Mouse (Mus musculus) mouse embryonic stem cell (cell line): ENCODE results near the gene Cldn19.
"Not testable (repeated sequence)": the region's sequence is repeated elsewhere in the genome, so short reads cannot be mapped to it uniquely, and the experiment has no call there.

Experiments
- in situ Hi-C, 2 experiments: fragments of 300-500 bp; cut with MboI; formaldehyde crosslinking; loops; 1 replicate in 1 of 2; 3 replicates in 1 of 2; pipeline ENCODE4 v1.14.3; 2019 to 2020; ENCODE audit warnings: low sequenced_read_pairs in 2 of 2, low pct_unique_long_range_greater_than_20kb in 1 of 2, mixed read lengths in 1 of 2; ENCODE audit not compliant: unreplicated experiment in 1 of 2

The Cldn19 gene

GRCm38 (mm10) chr4:119247462-119248235 lies 7.6 kb upstream of the Cldn19 start:
- in situ Hi-C loops, result loop anchor here in 1 of 2 experiments (5.0 kb wide), 1 partner anchor 95 kb away; no protein-coding TSS in a partner anchor

GRCm38 (mm10) chr4:119248407-119248965 lies 6.7 kb upstream of the Cldn19 start:
- in situ Hi-C loops, result loop anchor here in 1 of 2 experiments (5.0 kb wide), 1 partner anchor 94 kb away; no protein-coding TSS in a partner anchor

- in situ Hi-C loops, result no loop called here
Measured at GRCm38 (mm10) chr4:119252025-119252808, 3.0 kb upstream of the Cldn19 start.

GRCm38 (mm10) chr4:119254012-119254618 lies 1.1 kb upstream of the Cldn19 start:
- in situ Hi-C loops, result no loop called here

GRCm38 (mm10) chr4:119257083-119257482 lies 1.9 kb downstream of the Cldn19 start:
- in situ Hi-C loops, result no loop called here

GRCm38 (mm10) chr4:119259344-119260254 lies 4.4 kb downstream of the Cldn19 start:
- in situ Hi-C loops, result no loop called here

GRCm38 (mm10) chr4:119261087-119261713 lies 6.0 kb downstream of the Cldn19 start:
- in situ Hi-C loops, result no loop called here

GRCm38 (mm10) chr4:119262483-119262882 lies 7.3 kb downstream of the Cldn19 start:
- in situ Hi-C loops, result no loop called here

GRCm38 (mm10) chr4:119263459-119263858 lies 8.2 kb downstream of the Cldn19 start:
- in situ Hi-C loops, result no loop called here

- in situ Hi-C loops, result no loop called here
Measured at GRCm38 (mm10) chr4:119266606-119267005, 11.4 kb downstream of the Cldn19 start.

- in situ Hi-C loops, result no loop called here
Measured at GRCm38 (mm10) chr4:119274627-119275026, 19.4 kb downstream of the Cldn19 start.

GRCm38 (mm10) chr4:119275226-119275625 lies 20.0 kb downstream of the Cldn19 start:
- in situ Hi-C loops, result no loop called here

- in situ Hi-C loops, result no loop called here
Measured at GRCm38 (mm10) chr4:119275726-119276125, 20.5 kb downstream of the Cldn19 start.

- in situ Hi-C loops, result not testable (repeated sequence)
Measured at GRCm38 (mm10) chr4:119278784-119279183, 23.6 kb downstream of the Cldn19 start.

GRCm38 (mm10) chr4:119284861-119285260 lies 29.6 kb downstream of the Cldn19 start:
- in situ Hi-C loops, result no loop called here

- in situ Hi-C loops, result no loop called here
Measured at GRCm38 (mm10) chr4:119285336-119285735, 30.1 kb downstream of the Cldn19 start.

- in situ Hi-C loops, result no loop called here
Measured at GRCm38 (mm10) chr4:119291921-119292320, 36.7 kb downstream of the Cldn19 start.
